Mouse (Mus musculus): Measurements from ENCODE around the gene Agbl3. TPM values are rescaled to one million over a fixed set of nuclear protein-coding genes. Genes with fewer than 3 reads are reported as not detected.

The Agbl3 gene
- total RNA-seq, 2 experiments from 2014 or later = 13.5 to 13.7 TPM

DNA sequence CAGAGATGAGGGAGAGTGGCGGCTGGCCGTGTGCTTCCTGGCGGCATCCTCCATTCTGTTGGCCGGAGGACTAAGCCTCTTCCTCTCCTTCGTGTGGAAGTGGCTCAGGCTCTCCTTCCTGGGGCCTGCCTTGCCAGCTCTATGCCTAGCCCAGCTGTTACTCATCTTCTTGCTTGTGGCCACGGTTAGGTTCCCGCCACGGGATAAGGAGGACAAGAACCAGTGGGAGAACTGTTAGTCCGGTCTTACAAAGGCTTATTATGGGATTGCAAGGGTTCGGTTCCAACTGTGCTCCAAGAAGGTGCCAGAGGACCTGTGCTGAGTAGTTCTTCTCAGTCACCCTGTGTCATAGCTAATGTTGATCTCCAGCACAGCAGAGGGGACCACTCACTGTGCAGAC, 92.6 kb downstream of the Agbl3 start:
- no peak for DNase-seq (ENCODE audit: low spot score in 2 of 2)

DNA sequence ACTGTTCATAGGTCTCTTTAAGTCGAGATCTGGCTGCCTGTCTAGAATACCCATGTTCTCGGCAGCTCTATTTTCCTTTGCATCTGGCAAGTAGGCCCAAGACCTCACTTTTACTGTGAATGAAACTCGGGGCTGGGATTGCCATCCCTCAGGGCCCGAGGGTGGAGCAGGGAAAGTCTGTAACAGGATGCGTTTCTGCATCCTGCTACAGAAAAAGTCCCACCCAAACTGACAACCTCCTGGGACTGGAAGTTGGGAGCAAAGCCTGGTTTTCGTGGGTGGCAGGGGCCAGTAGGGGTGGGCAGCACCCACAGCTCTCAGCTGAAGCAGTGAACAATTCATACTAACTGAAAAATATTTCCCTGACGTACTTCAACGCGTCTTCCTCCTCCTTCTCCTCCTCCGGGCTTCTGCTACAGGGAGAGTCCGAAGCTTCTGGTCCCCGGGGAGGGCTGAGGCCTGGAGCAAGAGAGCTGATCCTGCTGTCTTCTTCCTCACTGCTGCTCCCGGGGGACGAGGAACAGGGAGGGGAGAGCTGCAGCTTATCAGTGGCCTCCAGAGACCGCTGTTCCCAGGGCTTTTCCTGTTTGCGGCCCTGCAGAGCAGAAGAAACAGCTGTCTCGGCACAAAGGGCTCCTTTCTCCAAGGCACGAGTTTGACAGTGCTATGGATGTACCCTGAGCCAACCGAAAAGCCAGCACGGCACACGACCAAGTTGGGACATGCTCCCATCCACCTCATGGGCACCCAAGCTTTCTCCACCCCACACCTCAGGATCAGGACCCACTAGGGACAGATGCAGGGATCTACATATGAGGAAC, 94.1 kb downstream of the Agbl3 start:
- DNase-seq (ENCODE audit: low spot score in 2 of 2) = no peak

DNA sequence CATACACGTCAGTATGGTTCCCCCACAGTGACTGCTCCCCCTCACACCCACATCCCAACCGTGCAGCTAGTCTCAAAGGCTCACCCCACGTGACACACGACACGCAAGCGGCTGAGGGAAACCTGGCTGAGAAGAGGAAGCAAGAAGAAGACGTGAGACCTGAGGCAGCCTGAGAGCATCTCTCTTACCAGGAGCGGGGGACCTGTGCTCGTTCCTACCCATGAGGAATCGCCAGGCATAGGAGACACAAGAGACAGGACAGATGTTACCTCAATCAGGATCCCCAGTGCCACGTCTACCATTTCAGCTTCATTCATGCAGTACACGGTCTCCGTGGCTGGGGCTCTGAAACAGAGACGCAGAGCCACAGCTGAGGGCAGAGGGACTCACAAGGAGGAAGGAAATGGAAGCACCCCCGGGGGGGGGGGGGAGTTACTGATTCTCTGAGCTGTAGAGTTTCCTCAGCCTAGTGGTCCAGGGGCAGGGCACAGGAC, 95.1 kb downstream of the Agbl3 start:
- peak; percentile 37 to 47 for DNase-seq (ENCODE audit: low spot score in 2 of 2)

DNA sequence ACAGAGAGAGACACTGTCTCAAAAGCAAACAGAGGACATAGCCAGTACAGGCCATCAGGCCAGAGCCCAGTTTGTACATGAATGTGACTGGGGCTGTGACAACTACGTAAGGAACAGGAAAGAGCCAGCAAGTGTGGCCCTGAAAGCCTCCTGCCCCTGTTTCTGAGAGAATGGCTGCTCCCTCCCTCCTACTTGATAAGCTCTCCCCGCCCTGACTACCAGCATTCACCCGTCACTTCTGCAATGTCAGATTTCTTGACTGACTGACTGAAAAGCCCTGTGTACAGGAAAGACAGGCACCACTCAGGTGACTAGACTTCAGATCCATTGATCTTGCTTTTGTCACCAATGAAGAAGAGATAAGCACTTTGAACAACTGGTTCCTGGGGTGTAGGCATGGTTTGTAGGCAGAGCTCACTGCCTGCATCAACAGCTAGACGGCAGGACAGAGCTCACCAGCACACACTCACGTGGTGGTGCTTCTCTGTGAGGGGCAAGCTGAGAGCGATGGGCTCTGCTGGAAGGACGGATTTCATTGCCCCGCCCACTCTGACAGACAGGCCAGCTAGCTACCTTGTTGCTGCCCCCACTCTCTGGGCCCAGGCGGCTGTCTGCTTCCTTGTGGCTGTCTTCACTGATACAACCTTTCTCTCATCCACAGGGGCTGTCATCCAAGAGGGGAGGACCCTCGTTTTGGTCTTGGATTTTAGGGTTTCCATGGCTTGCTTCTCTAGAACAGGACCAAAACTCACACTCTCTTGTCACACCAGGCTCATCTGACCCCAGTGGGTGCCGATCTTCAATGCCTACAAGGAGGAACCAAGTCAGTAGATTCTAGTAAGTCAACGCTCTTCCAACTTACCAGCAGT, 96.0 kb downstream of the Agbl3 start:
- DNase-seq (ENCODE audit: low spot score in 2 of 2) = no peak

DNA sequence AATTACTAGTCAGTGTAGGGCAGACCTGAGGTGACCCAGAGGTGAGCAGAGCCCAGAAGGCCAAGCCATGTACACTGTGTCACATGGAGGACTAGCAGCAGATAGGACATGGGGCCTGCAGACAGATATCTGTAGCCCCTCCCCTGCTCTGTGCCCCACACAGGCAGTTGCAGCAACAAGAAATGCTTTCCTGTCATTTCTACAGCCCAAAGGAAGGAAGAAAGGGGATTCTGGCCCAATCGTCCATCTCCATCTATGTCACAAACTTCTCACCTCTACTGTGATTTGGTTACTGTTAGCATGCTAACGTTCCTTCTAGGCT, 96.6 kb downstream of the Agbl3 start:
- no peak for DNase-seq (ENCODE audit: low spot score in 2 of 2)

DNA sequence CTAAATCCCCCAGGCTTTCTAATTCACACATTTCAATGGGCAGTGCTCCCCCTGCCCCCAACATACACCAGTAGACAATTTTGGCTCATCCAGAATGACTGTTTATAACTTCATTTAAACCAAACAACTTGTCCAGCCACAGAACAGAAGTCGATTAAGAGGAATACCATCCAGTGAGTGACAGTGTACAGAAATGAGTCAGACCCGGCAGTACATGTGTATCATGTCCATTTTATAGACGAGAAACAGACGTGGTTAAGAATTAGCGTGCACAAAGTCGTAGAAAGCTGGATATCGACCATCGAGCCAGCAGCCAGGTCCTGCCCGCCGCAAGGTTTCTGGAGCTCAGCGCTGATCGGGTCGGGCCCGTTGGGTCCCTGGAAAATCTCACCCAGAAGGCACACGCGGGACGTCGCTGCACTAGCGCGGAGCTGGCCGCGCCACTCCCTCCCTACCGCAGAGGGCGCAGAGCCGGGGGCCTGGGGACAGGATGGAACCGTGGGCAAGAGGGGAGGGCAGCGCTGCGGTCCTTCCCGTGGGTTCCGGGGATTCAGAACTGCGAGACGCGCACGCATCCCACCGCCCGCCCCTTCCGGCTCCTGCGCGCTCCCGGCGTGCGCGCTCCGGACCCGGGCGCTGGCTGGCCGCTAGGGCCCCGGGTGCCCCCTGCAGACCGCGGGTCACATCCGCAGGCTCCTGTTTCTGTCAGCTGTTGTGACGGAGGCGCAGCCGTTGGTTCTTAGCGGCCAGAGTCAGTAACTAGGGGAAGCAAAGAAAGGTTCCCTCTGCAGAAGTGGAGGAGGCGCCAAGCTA, 97.5 kb downstream of the Agbl3 start, which contains the start of gene Cyren:
Gene Cyren (minus strand): TSS at position 552 of the 813 bp plus-strand sequence.
- DNase-seq (ENCODE audit: low spot score in 2 of 2) = peak; percentile 86 to 88

DNA sequence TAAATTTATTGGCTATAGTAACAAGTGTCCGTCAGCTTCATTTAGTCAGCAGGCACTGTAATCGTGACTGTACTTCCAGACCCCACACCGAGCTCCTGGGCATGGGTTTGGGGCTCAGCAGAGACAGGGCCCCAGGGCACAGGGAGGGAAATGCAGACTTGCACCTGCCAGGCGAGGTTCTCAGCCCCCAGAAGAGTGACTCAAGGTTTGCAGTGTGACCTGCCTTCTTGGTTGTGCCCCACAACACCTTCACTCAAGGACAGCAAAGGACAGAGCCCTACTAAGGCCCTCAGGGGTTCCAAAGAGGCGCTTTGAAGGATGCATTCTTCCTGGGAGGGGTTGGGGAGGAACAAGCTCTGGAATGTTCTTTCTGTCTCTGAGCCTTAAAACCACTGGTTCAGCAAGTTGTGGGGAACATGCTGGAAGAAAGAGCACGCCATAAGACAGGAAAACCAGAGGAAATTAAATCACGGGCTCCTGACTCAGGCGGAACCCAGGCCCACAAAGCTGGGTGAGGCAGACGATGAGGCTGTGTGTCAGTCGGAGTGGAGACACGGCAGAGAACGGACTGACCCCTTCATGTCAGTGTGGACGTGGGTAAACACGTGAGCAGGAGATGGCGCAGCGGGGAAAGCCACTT, 99.0 kb downstream of the Agbl3 start:
- DNase-seq (ENCODE audit: low spot score in 2 of 2) = no peak

DNA sequence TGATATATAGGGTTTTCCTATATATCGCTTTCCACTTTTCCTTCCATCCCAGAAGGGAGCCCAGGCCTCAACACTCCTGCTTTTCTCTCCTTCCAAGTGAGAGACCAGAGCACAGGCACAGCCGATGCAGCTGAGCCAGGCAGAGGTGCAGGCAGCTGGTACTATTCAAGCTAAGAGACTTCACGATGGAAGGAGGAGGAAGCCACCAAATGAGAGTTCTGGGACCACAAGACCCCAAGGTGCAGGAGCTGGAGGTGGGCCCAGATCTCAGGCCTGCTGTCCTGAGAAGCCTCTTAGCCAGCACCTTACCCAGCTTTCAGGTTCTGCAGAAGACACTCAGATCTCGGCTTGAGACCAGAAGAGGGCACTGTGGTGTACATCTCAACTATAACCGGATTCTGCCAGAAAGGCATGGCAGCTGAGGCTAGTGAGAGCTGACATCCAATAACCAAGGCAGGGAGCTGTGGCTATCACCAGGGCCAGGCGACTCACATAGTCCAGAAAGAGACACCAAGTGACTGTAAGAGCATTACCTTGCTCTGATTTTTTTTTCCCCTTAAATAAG, 99.8 kb downstream of the Agbl3 start:
- peak in 1 of 2 experiments; percentile 77 for DNase-seq (ENCODE audit: low spot score in 2 of 2)

DNA sequence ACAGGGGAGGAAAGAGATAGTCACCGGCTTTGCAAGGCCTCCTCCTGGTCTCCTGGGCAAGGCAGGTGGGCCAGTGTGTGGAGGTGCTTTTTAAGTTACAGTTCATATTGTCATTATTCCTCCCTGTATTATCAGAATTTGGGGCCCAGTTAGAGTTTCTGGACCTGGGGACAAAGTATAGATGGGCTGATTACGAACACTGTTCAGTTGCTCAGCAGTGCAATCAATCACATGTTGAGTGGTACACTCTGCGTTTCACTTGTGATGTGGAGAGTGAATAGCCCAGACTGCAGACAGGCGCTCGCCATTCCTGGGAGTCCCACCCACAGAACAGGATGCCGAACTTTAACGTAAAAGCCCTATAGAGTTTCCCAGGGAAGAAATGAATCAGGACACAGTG, 104.5 kb downstream of the Agbl3 start:
- no peak for DNase-seq (ENCODE audit: low spot score in 2 of 2)

DNA sequence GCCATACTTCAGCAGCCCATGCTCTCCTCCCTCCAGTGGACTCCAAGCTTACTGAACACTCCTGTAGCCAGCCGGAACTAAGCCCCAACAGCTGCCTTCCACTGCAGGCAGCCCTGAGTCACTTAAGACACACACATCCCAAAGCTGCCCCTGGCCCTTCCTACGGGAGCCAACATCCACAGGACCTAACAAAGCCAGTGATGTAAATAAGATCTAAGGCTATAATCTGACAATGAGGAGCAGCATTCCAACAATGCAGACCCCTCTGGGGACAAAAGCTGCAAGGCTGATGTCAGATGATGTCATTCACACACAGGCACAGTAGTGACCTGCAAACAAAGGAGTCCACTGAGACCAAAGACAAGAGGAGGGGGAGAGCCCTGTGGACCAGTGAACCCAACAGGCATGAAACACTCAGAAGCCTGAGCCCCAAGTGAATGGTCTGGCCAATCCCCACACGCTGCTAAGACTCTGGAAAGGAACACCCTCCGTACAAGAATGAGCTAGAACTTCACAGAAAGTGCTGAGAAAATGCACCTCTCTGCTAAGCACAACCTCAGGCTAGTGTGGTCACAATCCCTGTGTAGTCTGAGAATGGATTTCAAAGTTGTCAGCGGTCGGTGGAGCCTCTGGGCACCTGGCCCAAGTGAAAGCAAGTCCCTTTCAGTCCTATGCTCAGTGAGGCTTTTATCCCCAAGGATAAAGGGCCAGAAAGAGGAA, 107.1 kb downstream of the Agbl3 start:
- DNase-seq (ENCODE audit: low spot score in 2 of 2) = no peak

DNA sequence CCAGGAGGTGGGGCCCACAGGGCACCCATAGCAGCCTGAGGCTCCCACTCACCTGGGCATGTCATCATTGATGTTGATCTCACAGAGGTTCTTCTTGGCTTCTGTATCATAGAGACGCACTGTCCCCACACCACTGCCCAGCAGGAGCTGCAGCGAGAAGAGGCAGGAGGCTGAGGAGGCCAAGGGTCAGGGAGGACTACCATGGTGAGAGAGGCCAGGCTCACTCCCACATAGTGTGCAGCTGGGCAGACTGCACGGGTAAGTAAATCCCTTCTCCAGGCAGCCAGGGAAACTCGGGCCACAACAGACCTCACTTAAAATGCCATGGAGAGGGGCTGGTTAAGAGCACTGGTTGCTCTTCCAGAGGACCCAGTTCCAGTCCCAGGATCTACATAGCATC, 109.0 kb downstream of the Agbl3 start:
- DNase-seq (ENCODE audit: low spot score in 2 of 2) = no peak

DNA sequence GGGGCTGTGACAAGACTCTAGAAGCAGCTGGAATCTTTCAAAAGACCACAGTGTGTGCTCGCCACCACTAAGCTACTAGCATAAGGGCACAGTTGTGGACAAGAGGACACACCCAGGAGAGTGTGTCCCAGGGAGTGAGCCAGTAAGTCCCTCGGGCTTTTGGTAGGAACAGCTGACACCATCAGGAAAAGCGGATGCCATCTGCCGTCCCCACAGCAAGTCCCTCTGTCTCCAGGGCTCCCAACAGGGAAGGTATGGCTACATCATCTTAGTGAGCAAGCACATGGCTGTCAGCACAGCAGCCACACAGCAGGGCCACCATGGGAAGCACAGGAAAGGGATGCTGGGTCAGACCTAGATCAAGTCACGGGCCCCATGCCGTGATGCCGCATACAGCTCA, 115.3 kb downstream of the Agbl3 start:
- DNase-seq (ENCODE audit: low spot score in 2 of 2) = no peak

DNA sequence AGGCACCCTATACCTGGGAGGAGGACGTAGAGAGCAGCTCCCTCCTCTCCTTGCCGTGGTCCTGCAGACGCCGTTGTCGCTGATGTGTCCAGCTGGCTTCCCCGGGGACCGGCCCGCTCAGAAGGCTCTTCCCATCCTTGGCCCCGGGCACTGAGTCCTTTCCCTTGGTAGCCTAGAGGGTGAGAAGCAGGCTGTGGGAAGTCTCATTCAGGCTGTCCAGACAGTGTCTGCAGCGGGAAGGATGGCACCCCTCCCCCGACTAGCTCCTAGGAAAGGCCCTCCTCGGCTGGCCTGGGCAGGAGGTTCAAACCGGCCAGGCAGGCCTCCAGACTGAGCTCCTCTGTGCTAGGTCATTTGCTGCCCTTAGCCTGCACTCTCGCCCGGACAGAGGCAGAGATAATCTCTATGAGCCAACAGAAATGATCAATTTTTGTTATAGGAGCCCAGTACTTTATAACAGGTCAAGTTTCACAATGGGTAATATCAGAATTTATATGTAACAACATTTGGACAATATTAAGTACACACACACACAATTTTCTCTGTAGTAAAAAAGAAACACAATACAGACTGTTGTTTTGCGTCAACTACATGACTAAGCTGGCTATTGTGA, 116.0 kb downstream of the Agbl3 start:
- no peak for DNase-seq (ENCODE audit: low spot score in 2 of 2)

DNA sequence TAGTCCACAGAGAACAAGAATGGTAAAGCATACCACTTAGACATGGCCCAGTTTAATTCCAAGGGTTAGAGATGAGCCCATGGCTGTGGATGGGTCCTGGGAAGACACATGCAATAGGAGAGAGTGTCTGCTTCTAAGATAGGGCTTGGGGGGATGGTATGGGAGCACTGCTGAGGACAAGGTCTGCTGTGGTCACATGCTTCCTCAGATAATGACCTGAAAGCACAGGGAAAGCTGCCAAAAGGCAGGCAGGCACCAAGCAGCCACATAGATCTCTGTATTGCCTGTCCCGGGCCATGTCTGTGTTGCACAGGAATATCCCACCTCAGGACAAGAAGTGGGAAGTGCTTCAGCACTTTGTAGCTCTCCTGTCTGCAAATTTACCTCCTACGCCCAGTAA, 118.9 kb downstream of the Agbl3 start:
- DNase-seq (ENCODE audit: low spot score in 2 of 2) = no peak

DNA sequence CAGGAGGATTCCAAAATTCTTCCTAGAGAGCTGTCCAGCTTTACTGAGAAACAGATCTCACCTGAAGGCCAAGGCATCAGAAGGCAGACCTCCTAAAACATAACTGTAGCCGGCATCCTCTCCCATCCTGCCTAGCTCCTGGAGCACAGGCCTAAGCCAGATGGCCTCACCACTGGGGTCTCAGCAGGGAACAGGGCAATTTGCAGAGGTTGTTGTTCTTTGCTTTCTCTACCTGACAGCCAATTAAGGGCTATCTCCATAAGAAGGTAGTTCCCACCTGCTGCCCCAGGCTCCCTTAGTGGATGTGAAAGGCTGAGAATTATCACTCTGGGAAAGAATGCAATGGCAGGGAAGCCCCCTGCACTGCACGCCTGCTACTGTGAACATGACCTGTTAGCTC, 120.8 kb downstream of the Agbl3 start:
- no peak for DNase-seq (ENCODE audit: low spot score in 2 of 2)

DNA sequence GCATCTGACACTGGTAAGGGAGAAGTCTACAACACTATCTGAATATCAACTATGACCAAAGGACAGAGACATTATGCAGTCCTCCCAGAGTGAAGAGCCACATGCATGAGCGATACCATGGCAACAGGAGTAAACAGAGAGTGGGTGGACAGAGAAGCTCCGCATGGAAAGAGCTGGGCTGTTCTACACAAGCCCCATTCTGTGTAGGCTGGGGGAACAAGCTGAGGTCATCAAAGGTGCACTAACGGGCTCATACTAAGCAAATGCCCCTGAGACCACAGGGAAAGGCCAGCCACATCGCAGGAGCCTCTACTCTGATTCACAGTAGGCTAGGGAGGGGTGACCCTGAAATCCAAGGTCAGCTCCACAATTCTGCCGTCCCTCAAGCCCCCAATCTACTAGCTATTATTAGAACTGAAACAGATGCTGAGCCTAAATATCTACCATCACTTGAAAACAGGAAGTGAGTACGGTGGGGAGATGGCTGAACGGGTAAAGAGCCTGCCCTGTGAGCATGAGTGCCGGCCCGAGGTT, 121.7 kb downstream of the Agbl3 start:
- no peak for DNase-seq (ENCODE audit: low spot score in 2 of 2)

DNA sequence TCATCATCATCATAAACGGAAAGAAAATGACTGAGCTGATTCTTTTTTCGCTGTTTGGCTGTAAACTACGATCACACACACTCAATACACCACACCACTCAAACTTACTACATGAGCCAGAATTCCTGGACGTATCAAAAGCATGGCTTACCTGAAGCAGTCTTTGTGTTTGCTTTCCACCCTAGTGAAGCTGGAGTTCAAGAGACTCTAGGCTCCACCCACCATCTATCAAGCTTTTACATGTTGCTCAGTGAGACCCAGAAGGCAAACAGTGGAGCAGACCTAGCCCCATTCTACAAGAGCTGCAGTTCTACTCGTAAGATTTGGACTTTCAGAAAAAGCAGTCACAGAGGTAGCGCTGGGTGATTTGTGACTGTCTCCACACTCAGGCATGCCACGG, 122.3 kb downstream of the Agbl3 start:
- no peak for DNase-seq (ENCODE audit: low spot score in 2 of 2)

DNA sequence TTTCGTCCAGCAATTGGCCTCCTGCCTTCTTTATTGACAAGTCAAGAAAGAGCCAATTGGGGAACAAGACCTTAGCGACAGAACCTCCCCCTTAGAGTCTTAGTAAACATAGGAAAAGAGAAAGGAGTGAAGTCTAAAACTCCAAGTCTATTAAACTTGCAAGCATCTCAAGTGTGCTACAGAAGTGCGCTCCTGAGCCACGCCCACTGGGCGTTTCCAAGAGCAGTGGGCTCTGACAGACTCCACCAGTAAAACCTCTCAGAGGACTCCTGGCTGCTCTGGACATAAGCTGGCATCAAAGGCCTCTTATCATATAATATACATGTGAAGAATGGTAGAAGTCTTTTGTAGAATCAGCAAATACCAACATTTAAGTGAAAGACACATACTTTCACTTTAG, 123.2 kb downstream of the Agbl3 start:
- DNase-seq (ENCODE audit: low spot score in 2 of 2) = no peak

DNA sequence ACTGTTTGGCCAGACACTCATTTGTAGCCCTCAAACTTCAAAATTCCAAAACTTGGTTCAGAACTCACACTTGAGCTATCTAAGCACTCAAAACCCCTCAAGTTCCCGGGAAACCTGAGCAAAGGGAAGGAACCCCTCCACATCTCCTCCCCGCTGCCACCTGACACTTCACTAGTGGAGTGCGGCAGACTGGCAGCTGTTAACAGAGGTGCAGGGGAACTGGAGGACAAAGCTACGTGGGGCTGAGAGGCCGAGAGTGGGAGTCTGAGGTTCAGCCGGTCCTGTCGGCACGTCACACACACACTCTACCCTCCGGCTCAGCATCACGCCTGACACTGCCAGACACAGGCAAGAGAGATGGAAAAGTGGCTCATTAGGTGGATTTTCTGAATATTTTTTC, 123.6 kb downstream of the Agbl3 start:
- DNase-seq (ENCODE audit: low spot score in 2 of 2) = no peak
